Mouse (Mus musculus) midbrain, embryonic 16.5 days (tissue): ENCODE results near the gene Acads. TPM values are rescaled to one million over a fixed set of nuclear protein-coding genes. Genes with fewer than 3 reads are reported as not detected.
"Not testable (repeated sequence)": the region's sequence is repeated elsewhere in the genome, so short reads cannot be mapped to it uniquely, and the experiment has no call there.

ENCODE experiments used
- ATAC-seq: fragments of 200-750 bp; cut with Nextera tagmentation; 2 replicates; pipeline ENCODE4 v1.8.0; 2017; ENCODE audit warnings: moderate TSS enrichment
- H3K27ac ChIP-seq: fragments of 300-500 bp; sonication (generic); 2 replicates; pipeline ENCODE4 v1.5.1; 2014; ENCODE audit warnings: mild to moderate bottlenecking, low read length, mixed read lengths
- H3K27me3 ChIP-seq: fragments of 300-500 bp; sonication (generic); 2 replicates; pipeline ENCODE4 v1.6.1; 2014; ENCODE audit warnings: low read depth, low read length, mixed read lengths; ENCODE audit not compliant: control insufficient read depth, insufficient read depth
- H3K36me3 ChIP-seq: fragments of 300-500 bp; sonication (generic); 2 replicates; pipeline ENCODE4 v1.6.1; 2014; ENCODE audit warnings: mild to moderate bottlenecking, low read length, moderate library complexity, mixed read lengths; ENCODE audit not compliant: control insufficient read depth, insufficient read depth
- H3K4me1 ChIP-seq: fragments of 300-500 bp; sonication (generic); 2 replicates; pipeline ENCODE4 v1.6.1; 2014; ENCODE audit warnings: mild to moderate bottlenecking, low read length, mixed read lengths; ENCODE audit not compliant: control insufficient read depth, insufficient read depth
- H3K4me2 ChIP-seq: fragments of 300-500 bp; sonication (generic); 2 replicates; pipeline ENCODE4 v1.6.1; 2014; ENCODE audit warnings: mild to moderate bottlenecking, low read length, mixed read lengths
- H3K4me3 ChIP-seq: fragments of 300-500 bp; sonication (generic); 2 replicates; pipeline ENCODE4 v1.5.1; 2014; ENCODE audit warnings: low read depth, mild to moderate bottlenecking, low read length, moderate library complexity, mixed read lengths
- H3K9ac ChIP-seq: fragments of 300-500 bp; sonication (generic); 2 replicates; pipeline ENCODE4 v1.6.1; 2014; ENCODE audit warnings: low read depth, low read length, mixed read lengths
- H3K9me3 ChIP-seq: fragments of 300-500 bp; sonication (generic); replicated peaks from 2 replicates; pipeline ENCODE4 v1.6.1; 2014; ENCODE audit warnings: mild to moderate bottlenecking, low read length, mixed read lengths; ENCODE audit not compliant: control insufficient read depth, poor library complexity, severe bottlenecking
- WGBS: fragments of 180-500 bp; shearing (Covaris S2); extraction: QIAGEN DNeasy Blood & Tissue Kit; methylation state at CpG from one replicate; pipeline ENCODE4 v1.1.7; 2014; 5-methylcytosine and 5-hydroxymethylcytosine counted together
- polyA plus RNA-seq: library from polyadenylated mRNA; unstranded; fragments of >200 nt; fragmentation: Nextera tagmentation; extraction: Ambion mirVana; gene quantifications from 2 replicates; pipeline ENCODE4 v1.2.1, GENCODE M21; 2015

The Acads gene
- polyA plus RNA-seq, 1 experiment from 2014 or later, result 15.8 TPM

DNA sequence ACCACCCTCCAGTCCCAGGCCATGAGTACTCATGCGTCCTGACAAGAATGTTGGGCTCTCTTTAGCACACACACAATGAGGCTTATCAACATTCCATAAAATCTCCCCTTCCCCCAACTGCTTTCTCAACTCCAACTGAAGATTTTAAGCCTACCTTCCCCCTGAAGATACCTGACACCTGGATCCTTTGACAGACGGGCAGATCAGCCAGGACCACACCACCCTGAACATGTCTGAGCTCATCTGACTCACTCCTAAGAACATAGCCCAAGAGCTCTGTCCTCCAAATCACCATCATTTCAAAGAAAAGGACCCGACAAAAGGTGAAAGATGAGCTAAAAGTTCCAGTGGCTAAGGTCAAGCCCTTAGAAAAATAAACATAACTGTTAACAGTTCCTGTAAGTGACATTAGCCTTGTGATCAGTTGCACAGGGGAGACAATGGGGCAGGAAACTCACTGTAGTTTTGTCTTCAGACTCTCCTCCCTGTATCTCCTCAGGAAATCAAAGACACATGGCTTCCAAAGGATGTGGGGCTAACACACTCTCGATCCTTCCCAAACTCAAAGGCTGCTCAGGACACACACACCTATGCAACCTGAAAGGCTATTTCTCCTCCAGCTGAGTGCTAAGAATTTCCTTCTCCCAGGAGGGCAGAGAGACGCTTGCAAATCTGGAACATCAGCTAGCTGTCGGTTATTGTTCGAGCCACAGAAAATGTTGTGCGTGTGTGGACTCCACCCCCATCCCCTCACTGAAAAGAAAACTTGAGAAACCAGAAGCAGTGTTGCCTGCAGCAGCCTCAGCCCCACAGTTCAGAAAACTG is 33.2 kb upstream of the Acads start:
- no peak for ATAC-seq
- Histone ChIP-seq H3K36me3 (peaks cover 26% of the 10 kb centered on the region), H3K9me3 (no peaks in the 10 kb centered on the region), H3K4me3 (no peak overlapping the region), H3K9ac (no peak overlapping the region), H3K4me1 (peaks cover 29% of the 10 kb centered on the region), H3K27me3 (no peaks in the 10 kb centered on the region), H3K27ac (no peak overlapping the region), H3K4me2 (no peak overlapping the region)
- WGBS, result 63% methylated on average over 8 of the region's 8 CpGs

DNA sequence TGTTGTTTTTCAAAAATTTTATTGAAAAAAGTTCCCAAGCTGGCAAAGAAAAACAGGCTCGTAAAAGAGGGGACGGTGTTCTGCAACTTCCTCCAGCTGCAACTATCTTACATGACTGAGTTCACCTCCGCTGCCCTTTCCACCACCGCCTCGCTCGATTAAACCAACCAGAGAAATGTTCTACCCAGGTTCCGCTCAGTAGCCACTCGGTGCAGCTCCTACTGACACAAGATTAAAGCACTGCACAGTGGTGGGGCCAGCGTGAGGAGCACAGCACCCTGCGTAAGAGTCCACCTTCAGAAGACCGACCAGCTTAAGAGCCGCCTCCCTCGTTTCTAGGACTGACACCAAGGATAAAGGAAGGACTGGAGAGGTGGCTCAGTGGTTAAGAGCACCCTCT is 32.3 kb upstream of the Acads start:
- no peak for ATAC-seq

DNA sequence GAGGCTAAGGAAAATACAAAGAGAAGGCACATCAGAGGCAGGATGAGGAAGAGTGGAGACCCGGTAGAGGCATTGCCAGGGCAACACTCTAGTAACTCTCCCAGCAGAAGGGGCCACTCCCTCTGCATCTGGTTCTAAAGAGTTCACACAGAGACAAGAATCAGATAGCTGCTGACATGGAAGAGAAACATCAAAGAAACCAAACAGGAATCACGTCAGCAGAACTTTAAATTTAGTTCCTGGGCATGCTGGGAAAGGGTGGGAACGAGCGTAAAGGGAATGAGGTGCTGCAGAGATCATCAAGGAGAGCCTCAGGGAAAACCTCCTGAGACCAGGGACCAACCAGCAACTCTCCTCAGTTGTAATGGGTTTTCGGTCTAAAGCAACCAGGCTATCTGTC is 31.8 kb upstream of the Acads start:
- no peak overlapping the region for H3K4me2 ChIP-seq
- no peak overlapping the region for H3K9ac ChIP-seq
- H3K4me3 ChIP-seq, result no peak overlapping the region
- H3K4me1 ChIP-seq, result peaks cover 17% of the 10 kb centered on the region
- H3K9me3 ChIP-seq, result no peaks in the 10 kb centered on the region
- no peak overlapping the region for H3K27ac ChIP-seq
- no peaks in the 10 kb centered on the region for H3K27me3 ChIP-seq
- WGBS, result 86% methylated on average over 5 of the region's 5 CpGs
- peaks cover 34% of the 10 kb centered on the region for H3K36me3 ChIP-seq
- ATAC-seq, result no peak

More for the DNA sequence above, 32.3 kb upstream of the Acads start:
- peaks cover 33% of the 10 kb centered on the region for H3K36me3 ChIP-seq
- H3K9me3 ChIP-seq, result no peaks in the 10 kb centered on the region
- H3K27ac ChIP-seq, result no peak overlapping the region
- peaks cover 21% of the 10 kb centered on the region for H3K4me1 ChIP-seq
- WGBS, result 86% methylated on average over 13 of the region's 13 CpGs
- no peak overlapping the region for H3K4me2 ChIP-seq
- H3K27me3 ChIP-seq, result no peaks in the 10 kb centered on the region
- no peak overlapping the region for H3K4me3 ChIP-seq
- no peak overlapping the region for H3K9ac ChIP-seq

DNA sequence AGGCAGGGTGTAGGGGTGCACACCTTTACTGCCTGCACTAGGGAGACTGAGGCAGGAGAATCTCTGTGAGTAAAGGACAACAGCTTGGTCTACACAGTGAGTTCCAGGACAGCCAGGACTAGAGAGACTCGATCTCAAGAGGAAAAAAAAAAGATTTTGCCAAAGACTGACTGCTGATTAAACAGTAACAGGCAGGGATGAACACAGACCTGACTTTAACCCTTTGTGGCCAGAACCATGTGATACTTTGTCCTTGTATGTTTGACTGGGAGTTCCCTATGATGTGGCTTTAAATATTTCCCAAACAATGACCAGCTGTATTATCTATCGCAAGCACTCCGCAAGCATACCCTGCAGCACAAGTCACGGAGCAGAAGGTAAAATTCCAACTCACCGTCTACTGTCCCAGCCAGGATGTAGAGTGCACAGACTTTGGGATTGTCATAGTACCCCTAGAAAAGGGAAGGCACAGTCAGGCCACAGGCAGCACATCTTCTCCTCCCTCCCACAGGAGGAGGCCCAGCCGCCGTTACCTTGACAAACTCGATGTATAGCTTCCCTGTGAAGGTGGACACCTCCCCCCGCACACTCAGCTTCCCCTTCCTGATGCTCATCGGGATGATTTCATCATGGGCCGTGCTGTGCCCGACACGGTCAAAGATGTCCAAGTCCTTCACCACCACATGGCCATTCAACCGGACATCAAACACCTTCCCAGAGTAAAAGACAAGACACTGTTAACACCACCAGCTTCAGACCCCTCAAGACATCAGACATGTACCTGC is 30.7 kb upstream of the Acads start:
- Histone ChIP-seq H3K9ac (no peak overlapping the region), H3K27ac (no peak overlapping the region), H3K4me2 (no peak overlapping the region), H3K4me1 (peaks cover 5% of the 10 kb centered on the region), H3K4me3 (no peak overlapping the region), H3K27me3 (no peaks in the 10 kb centered on the region), H3K9me3 (no peaks in the 10 kb centered on the region), H3K36me3 (peaks cover 34% of the 10 kb centered on the region)
- 96% methylated on average over 14 of the region's 14 CpGs for WGBS
- no peak for ATAC-seq

DNA sequence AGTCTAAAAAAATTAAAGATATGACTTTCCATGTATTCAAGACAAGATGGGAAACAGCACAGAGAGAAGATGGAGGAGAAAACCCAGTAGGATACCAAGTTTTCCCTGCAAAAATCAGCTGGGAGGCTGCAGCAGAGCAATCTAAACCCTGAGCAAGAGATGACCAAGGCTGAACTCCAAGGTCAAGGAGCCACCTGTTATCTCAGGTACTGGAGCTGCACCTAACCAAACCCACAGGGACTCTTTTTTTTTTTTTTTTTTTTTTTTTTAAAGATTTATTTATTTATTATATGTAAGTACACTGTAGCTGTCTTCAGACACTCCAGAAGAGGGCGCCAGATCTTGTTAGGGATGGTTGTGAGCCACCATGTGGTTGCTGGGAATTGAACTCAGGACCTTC is 29.7 kb upstream of the Acads start:
- not testable (repeated sequence) for H3K4me3 ChIP-seq, H3K27me3 ChIP-seq, H3K27ac ChIP-seq, ATAC-seq, H3K9ac ChIP-seq, H3K4me2 ChIP-seq, H3K9me3 ChIP-seq, H3K4me1 ChIP-seq
- H3K36me3 ChIP-seq, result peaks cover 37% of the 10 kb centered on the region
- no CpG with 5 or more reads among the region's 1 CpGs for WGBS

DNA sequence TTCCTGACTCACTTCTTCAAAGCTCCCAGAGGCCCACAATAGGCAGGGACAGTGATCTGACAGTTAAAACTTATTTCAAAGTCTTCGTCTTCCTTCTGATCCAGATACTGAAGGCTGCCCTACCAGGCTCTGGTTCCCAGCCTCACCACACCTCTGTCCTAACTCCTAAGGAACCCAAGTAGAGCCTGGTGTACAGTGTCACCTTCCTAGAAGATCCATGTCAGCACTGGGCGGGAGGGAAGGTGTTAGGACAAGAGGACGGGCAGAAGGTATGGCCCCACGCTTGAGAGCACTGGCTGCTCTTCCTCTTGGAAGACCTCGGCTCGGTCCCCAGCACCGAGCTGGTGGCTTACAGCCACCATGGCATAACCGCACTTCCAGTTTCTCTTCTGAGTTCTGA is 29.2 kb upstream of the Acads start:
- 95% methylated on average over 8 of the region's 8 CpGs for WGBS

DNA sequence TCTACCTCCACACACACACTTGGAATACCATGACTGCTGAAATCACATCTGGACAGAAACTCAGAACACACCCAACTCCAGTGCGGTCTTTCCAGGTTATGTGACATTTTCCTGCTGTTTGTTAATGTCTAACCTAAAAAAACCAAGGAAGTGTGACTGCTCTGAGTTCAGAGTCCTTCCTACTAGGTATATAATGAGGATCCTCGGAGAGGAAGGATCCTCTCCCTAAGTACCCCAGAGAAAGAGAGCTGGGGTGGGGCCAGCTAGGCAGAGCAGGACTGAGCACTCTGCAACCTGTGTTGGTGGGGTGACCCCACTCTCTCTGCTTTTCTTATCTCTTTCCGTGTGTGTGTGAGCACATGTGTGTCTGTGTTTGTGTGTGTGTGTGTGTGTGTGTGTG is 28.2 kb upstream of the Acads start:
- Histone ChIP-seq H3K27ac (no peak overlapping the region), H3K4me2 (no peak overlapping the region), H3K9ac (no peak overlapping the region), H3K36me3 (peaks cover 37% of the 10 kb centered on the region), H3K27me3 (no peaks in the 10 kb centered on the region), H3K4me3 (no peak overlapping the region), H3K4me1 (no peaks in the 10 kb centered on the region; the same call in 1 of the 2 replicates), H3K9me3 (no peaks in the 10 kb centered on the region)
- 95% methylated on average over 3 of the region's 3 CpGs for WGBS
- ATAC-seq, result no peak

More for the DNA sequence above, 29.2 kb upstream of the Acads start:
- no peak for ATAC-seq
- Histone ChIP-seq H3K27ac (no peak overlapping the region), H3K9me3 (no peaks in the 10 kb centered on the region), H3K4me3 (no peak overlapping the region), H3K9ac (no peak overlapping the region), H3K4me2 (no peak overlapping the region), H3K27me3 (no peaks in the 10 kb centered on the region), H3K36me3 (peaks cover 37% of the 10 kb centered on the region), H3K4me1 (no peaks in the 10 kb centered on the region)

DNA sequence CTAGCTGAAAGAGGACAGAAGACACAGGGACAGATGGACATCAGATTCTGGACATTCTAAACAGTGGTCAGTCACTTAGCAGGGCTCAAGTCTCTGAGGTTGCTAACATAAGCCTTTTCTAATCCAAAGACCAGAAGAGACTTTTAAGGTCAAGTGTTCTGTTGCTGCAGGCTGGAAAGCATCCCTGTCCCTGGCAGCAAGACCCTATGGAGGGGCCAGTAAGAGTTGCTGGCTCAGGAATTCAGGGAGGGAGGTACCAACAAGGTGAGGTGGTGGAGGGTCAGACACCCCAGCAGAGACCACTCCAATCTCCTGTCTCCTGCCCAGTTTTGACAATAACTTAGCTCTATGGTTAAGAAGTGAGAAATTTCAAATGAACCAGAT is 27.6 kb upstream of the Acads start:
- Histone ChIP-seq H3K4me2 (no peak overlapping the region), H3K27ac (no peak overlapping the region), H3K36me3 (peaks cover 37% of the 10 kb centered on the region), H3K27me3 (no peaks in the 10 kb centered on the region), H3K4me3 (no peak overlapping the region), H3K4me1 (no peaks in the 10 kb centered on the region; the same call in 1 of the 2 replicates), H3K9me3 (no peaks in the 10 kb centered on the region), H3K9ac (no peak overlapping the region)
- no peak for ATAC-seq
